8 mouse cellular contexts compared by ENCODE assay signal in the genomic region with DNA sequence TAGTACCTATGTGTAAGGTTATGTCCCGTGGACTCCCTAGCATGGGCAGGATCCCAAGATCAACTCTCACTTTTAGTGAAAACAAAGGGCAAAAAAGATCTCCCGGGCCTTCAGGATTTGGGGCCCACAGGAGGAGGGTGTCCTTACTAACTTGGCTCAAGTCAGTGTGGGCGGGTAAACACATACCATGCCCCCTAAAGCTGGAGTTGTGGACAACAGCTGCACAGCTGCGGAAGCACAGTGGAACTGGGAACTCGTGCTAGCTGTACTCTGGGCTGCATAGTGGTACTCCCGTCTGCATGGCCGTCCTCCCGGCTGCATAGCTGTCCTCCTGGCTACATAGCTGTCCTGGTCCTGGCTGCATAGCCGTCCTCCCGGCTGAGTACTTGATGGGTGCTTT. TPM values are rescaled to one million over a fixed set of nuclear protein-coding genes. Genes with fewer than 3 reads are reported as not detected.
DNase-seq lines count a peak whose midpoint lies in the region; ATAC-seq and TF ChIP-seq lines count a peak whose summit lies in the region.

No protein-coding gene starts in this region.

- DNase-seq in heart, adult 11 months = no peak
- DNase-seq in G1E (ENCODE audit: low spot score) = no peak
- no peak for DNase-seq in forebrain, postnatal 0 days
- no peak for DNase-seq in embryo, embryonic 11 days
- no peak for DNase-seq in right cerebral cortex, postnatal 14 days

- peak overlapping the region; percentile 89 for H3K27ac ChIP-seq in heart, embryonic 15.5 days
- no peak overlapping the region for H3K27ac ChIP-seq in forebrain, postnatal 0 days (ENCODE audit: low read depth, low read length)
- H3K27ac ChIP-seq in liver, embryonic 16.5 days (ENCODE audit: low read length) = no peak overlapping the region

- H3K9me3 ChIP-seq in heart, embryonic 15.5 days (replicated peaks) = no peaks in the 10 kb centered on the region
- H3K9me3 ChIP-seq in G1E (replicated peaks) = peaks cover 4% of the 10 kb centered on the region; the same call in 1 of the 2 replicates
- no peaks in the 10 kb centered on the region for H3K9me3 ChIP-seq in forebrain, postnatal 0 days (ENCODE audit: low read length)
- H3K9me3 ChIP-seq in liver, embryonic 16.5 days (replicated peaks; ENCODE audit: control insufficient read depth, low read length) = no peaks in the 10 kb centered on the region

- H3K4me1 ChIP-seq in heart, embryonic 15.5 days (replicated peaks) = peaks cover 70% of the 10 kb centered on the region
- peaks cover 76% of the 10 kb centered on the region for H3K4me1 ChIP-seq in G1E (ENCODE audit: insufficient read depth, low read depth, low read length)
- peaks cover 41% of the 10 kb centered on the region for H3K4me1 ChIP-seq in forebrain, postnatal 0 days (ENCODE audit: insufficient read depth)
- peaks cover 15% of the 10 kb centered on the region for H3K4me1 ChIP-seq in liver, embryonic 16.5 days (ENCODE audit: control insufficient read depth, low read depth, low read length)

- no peak overlapping the region for H3K9ac ChIP-seq in heart, embryonic 15.5 days
- no peak overlapping the region for H3K9ac ChIP-seq in forebrain, postnatal 0 days
- H3K9ac ChIP-seq in liver, embryonic 16.5 days (ENCODE audit: low read depth, low read length) = no peak overlapping the region

- ATAC-seq in heart, embryonic 15.5 days (replicated peaks; ENCODE audit: insufficient number of reproducible peaks, insufficient read depth, low FRiP score, low read depth) = no peak
- no peak for ATAC-seq in G1E (ENCODE audit: extremely low read depth, insufficient number of reproducible peaks, low FRiP score, poor library complexity, severe bottlenecking)
- ATAC-seq in forebrain, postnatal 0 days = no peak
- ATAC-seq in liver, embryonic 16.5 days (ENCODE audit: low read depth) = no peak
- no peak for ATAC-seq in erythroblast, adult 5-6 weeks (replicated peaks; ENCODE audit: low FRiP score, poor library complexity, severe bottlenecking)

- no peaks in the 10 kb centered on the region for H3K36me3 ChIP-seq in heart, embryonic 15.5 days
- H3K36me3 ChIP-seq in G1E (replicated peaks) = no peaks in the 10 kb centered on the region
- H3K36me3 ChIP-seq in forebrain, postnatal 0 days (ENCODE audit: insufficient read depth) = no peaks in the 10 kb centered on the region
- H3K36me3 ChIP-seq in liver, embryonic 16.5 days (ENCODE audit: control insufficient read depth, insufficient read depth) = no peaks in the 10 kb centered on the region

- H3K4me3 ChIP-seq in heart, embryonic 15.5 days = no peak overlapping the region
- peak overlapping the region; percentile 69; the same call in 1 of the 2 replicates for H3K4me3 ChIP-seq in G1E (ENCODE audit: low read depth, low read length)
- H3K4me3 ChIP-seq in forebrain, postnatal 0 days (ENCODE audit: low read depth, low read length) = no peak overlapping the region
- no peak overlapping the region for H3K4me3 ChIP-seq in liver, embryonic 16.5 days (ENCODE audit: low read depth, low read length)

- WGBS in heart, embryonic 15.5 days = 62% methylated on average over 10 of the region's 10 CpGs
- 53% methylated on average over 10 of the region's 10 CpGs for WGBS in forebrain, postnatal 0 days
- 67% methylated on average over 10 of the region's 10 CpGs for WGBS in liver, embryonic 16.5 days (ENCODE audit: insufficient replicate concordance)

- TF ChIP-seq CTCF in G1E (IDR thresholded peaks at IDR 0.05; ENCODE audit: low read depth, low read length) = no peak
- TF ChIP-seq CTCF in forebrain, postnatal 0 days (IDR thresholded peaks at IDR 0.05; ENCODE audit: low read depth) = no peak

- H3K27me3 ChIP-seq in heart, embryonic 15.5 days = peaks cover 30% of the 10 kb centered on the region
- peaks cover 38% of the 10 kb centered on the region for H3K27me3 ChIP-seq in G1E (ENCODE audit: insufficient read depth, low read length)
- H3K27me3 ChIP-seq in forebrain, postnatal 0 days (ENCODE audit: insufficient read depth, low read length) = no peaks in the 10 kb centered on the region
- H3K27me3 ChIP-seq in liver, embryonic 16.5 days (ENCODE audit: control insufficient read depth, insufficient read depth, low read depth, low read length) = peaks cover 34% of the 10 kb centered on the region

- H3K4me2 ChIP-seq in heart, embryonic 15.5 days = peak overlapping the region; percentile 61
- H3K4me2 ChIP-seq in forebrain, postnatal 0 days (ENCODE audit: low read depth) = peak overlapping the region; percentile 53; the same call in 1 of the 2 replicates
- peak overlapping the region; percentile 63; the same call in 1 of the 2 replicates for H3K4me2 ChIP-seq in liver, embryonic 16.5 days (ENCODE audit: low read depth, low read length)

RNA-seq across cellular contexts. Expression of a gene that starts 4.1 kb away (rescaled TPM):
- 9.1 and 11.6 TPM in 2 replicates for polyA plus RNA-seq in heart, embryonic 15.5 days (2015; fragmentation: Nextera tagmentation; extraction: Ambion mirVana)
- total RNA-seq in G1E (2014; fragmentation: Nextera tagmentation) (not detected in 2 replicates), G1E (2017) (not detected in 2 replicates)
- polyA plus RNA-seq in G1E (2012) = 0.05 TPM in 1 of 2 replicates, not detected in the other
- total RNA-seq in forebrain, postnatal 0 days (2014; rRNA removed) = 20.7 and 22.7 TPM in 2 replicates
- 24.9 and 27.6 TPM in 2 replicates for polyA plus RNA-seq in forebrain, postnatal 0 days (2015; fragmentation: Nextera tagmentation; extraction: Ambion mirVana)
- 1.1 and 1.2 TPM in 2 replicates for polyA plus RNA-seq in liver, embryonic 16.5 days (2015; fragmentation: Nextera tagmentation; extraction: Ambion mirVana)
- not detected in 2 replicates for total RNA-seq in erythroblast, adult 5-6 weeks (2015; ENCODE audit: low replicate concordance)
- not detected in 2 replicates for total RNA-seq in erythroblast, adult 5-6 weeks (2017; ENCODE audit: low replicate concordance)

RNA-seq across cellular contexts. Expression of a gene that starts 4.9 kb away (rescaled TPM):
- polyA plus RNA-seq in heart, embryonic 15.5 days (2015; fragmentation: Nextera tagmentation; extraction: Ambion mirVana) = 1.3 and 1.4 TPM in 2 replicates
- total RNA-seq in G1E (2014; fragmentation: Nextera tagmentation) (2.6 and 4.3 TPM in 2 replicates), G1E (2017) (3.2 and 3.7 TPM in 2 replicates)
- 1.5 and 1.9 TPM in 2 replicates for polyA plus RNA-seq in G1E (2012)
- 1.5 and 3.3 TPM in 2 replicates for total RNA-seq in forebrain, postnatal 0 days (2014; rRNA removed)
- 3.4 and 4.8 TPM in 2 replicates for polyA plus RNA-seq in forebrain, postnatal 0 days (2015; fragmentation: Nextera tagmentation; extraction: Ambion mirVana)
- 0.12 TPM in 1 of 2 replicates, not detected in the other for polyA plus RNA-seq in liver, embryonic 16.5 days (2015; fragmentation: Nextera tagmentation; extraction: Ambion mirVana)
- total RNA-seq in erythroblast, adult 5-6 weeks (2015; ENCODE audit: low replicate concordance) = not detected in 2 replicates
- not detected in 2 replicates for total RNA-seq in erythroblast, adult 5-6 weeks (2017; ENCODE audit: low replicate concordance)

RNA-seq across cellular contexts. Expression of a gene that starts 31.4 kb away (rescaled TPM):
- 6.7 and 10.4 TPM in 2 replicates for polyA plus RNA-seq in heart, embryonic 15.5 days (2015; fragmentation: Nextera tagmentation; extraction: Ambion mirVana)
- total RNA-seq in G1E (2014; fragmentation: Nextera tagmentation) (2.5 and 5.6 TPM in 2 replicates), G1E (2017) (1.7 and 1.9 TPM in 2 replicates)
- 4.2 and 4.8 TPM in 2 replicates for polyA plus RNA-seq in G1E (2012)
- 1.6 and 1.9 TPM in 2 replicates for total RNA-seq in forebrain, postnatal 0 days (2014; rRNA removed)
- 0.75 and 0.97 TPM in 2 replicates for polyA plus RNA-seq in forebrain, postnatal 0 days (2015; fragmentation: Nextera tagmentation; extraction: Ambion mirVana)
- polyA plus RNA-seq in liver, embryonic 16.5 days (2015; fragmentation: Nextera tagmentation; extraction: Ambion mirVana) = 6.7 and 7.7 TPM in 2 replicates
- total RNA-seq in erythroblast, adult 5-6 weeks (2015; ENCODE audit: low replicate concordance) = 2.3 and 5.0 TPM in 2 replicates
- total RNA-seq in erythroblast, adult 5-6 weeks (2017; ENCODE audit: low replicate concordance) = 2.8 and 3.2 TPM in 2 replicates
